Mouse (Mus musculus) stomach, postnatal 0 days (tissue): ENCODE measurements around the gene Xpa. TPM values are rescaled to one million over a fixed set of nuclear protein-coding genes. Genes with fewer than 3 reads are reported as not detected.

Experiments
- ATAC-seq: fragments of 200-750 bp; cut with Nextera tagmentation; 2 replicates; pipeline ENCODE4 v1.8.0; 2017; ENCODE audit not compliant: low FRiP score, low TSS enrichment
- DNase-seq: peaks from one replicate; pipeline ENCODE4 v3.0.0-alpha.2; 2016; ENCODE audit warnings: low spot score
- H3K27ac ChIP-seq: fragments of 300-500 bp; sonication (generic); replicated peaks from 2 replicates; pipeline ENCODE4 v1.5.1; 2014; ENCODE audit warnings: mild to moderate bottlenecking, control low read depth
- H3K27me3 ChIP-seq: fragments of 300-500 bp; sonication (generic); 2 replicates; pipeline ENCODE4 v1.6.1; 2014; ENCODE audit warnings: low read length; ENCODE audit not compliant: control insufficient read depth, insufficient read depth
- H3K36me3 ChIP-seq: fragments of 300-500 bp; sonication (generic); 2 replicates; pipeline ENCODE4 v1.6.1; 2014; ENCODE audit warnings: low read length, mixed read lengths; ENCODE audit not compliant: control insufficient read depth, insufficient read depth
- H3K4me1 ChIP-seq: fragments of 300-500 bp; sonication (generic); replicated peaks from 2 replicates; pipeline ENCODE4 v1.6.1; 2014; ENCODE audit warnings: antibody characterized with exemption; ENCODE audit not compliant: control insufficient read depth, insufficient read depth
- H3K4me2 ChIP-seq: fragments of 300-500 bp; sonication (generic); replicated peaks from 2 replicates; pipeline ENCODE4 v1.6.1; 2014; ENCODE audit warnings: low read depth, mild to moderate bottlenecking, control low read depth, moderate library complexity
- H3K4me3 ChIP-seq: fragments of 300-500 bp; sonication (generic); 2 replicates; pipeline ENCODE4 v1.5.1; 2014; ENCODE audit warnings: low read depth, low read length, control low read depth
- H3K9ac ChIP-seq: fragments of 300-500 bp; sonication (generic); 2 replicates; pipeline ENCODE4 v1.6.1; 2014; ENCODE audit warnings: mild to moderate bottlenecking, low read length, control low read depth, mixed read lengths
- H3K9me3 ChIP-seq: fragments of 300-500 bp; sonication (generic); 2 replicates; pipeline ENCODE4 v1.6.1; 2016; ENCODE audit warnings: low read length; ENCODE audit not compliant: control insufficient read depth
- CTCF ChIP-seq: IDR thresholded peaks from 2 replicates; pipeline ENCODE4 v1.5.1; 2016; ENCODE audit warnings: antibody characterized with exemption, low read depth, mild to moderate bottlenecking, moderate library complexity
- EP300 ChIP-seq: optimal IDR thresholded peaks from 2 replicates; pipeline ENCODE3; 2016; ENCODE audit warnings: antibody characterized with exemption
- WGBS: fragments of 180-500 bp; shearing (Covaris S2); extraction: QIAGEN DNeasy Blood & Tissue Kit; methylation state at CpG from one replicate; pipeline ENCODE4 v1.1.7; 2014; 5-methylcytosine and 5-hydroxymethylcytosine counted together
- polyA plus RNA-seq: library from polyadenylated mRNA; unstranded; fragments of >200 nt; fragmentation: Nextera tagmentation; extraction: Ambion mirVana; gene quantifications from 2 replicates; pipeline ENCODE4 v1.2.1, GENCODE M21; 2015

Xpa gene
- polyA plus RNA-seq, 1 experiment from 2014 or later: 24.5 TPM

DNA sequence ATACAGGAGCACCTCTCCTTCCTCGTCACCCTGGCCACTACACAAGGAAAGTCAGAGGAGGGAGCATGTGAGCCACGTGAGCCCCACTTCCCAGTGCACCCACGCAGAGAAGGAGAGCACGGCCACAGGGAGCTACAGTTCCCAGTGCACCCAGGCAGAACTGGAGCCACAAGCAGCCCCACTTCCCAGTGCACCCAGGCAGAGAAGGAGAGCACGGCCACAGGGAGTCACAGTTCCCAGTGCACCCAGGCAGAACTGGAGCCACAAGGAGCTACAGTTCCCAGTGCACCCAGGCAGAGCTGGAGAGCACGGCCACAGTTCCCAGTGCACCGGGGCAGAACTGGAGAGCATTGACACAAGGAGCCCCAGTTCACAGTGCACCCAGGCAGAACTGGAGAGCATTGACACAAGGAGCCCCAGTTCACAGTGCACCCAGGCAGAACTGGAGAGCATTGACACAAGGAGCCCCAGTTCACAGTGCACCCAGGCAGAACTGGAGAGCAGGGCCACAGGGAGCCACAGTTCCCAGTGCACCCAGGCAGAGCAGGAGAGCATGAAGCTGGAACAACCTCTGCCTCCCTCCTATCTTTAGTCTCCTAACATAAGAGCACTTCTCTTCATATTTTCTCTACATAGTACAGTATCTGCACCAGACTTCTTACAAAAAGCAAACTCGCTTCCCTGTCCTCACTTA, 66.7 kb downstream of the Xpa start:
- ATAC-seq: no peak
- H3K27ac ChIP-seq: no peak overlapping the region

DNA sequence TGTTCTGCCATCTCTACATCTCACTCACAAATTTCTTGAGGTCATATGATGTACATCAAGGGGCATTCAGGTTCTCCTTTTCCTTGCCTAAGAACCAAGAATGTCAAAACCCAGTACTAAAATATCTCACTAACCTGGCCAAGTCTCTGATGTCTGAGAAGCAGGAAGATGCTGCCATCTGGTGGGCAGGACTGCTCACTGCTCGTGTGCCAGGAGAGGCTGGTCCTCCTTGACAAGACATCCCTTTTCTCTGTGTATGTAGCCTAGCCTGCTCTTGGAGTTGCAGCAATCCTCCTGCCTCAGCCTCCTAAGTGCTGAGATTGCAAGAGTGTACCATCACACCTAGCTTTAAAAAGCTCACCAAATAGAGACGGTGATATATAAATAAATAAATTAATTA, 69.6 kb downstream of the Xpa start:
- Histone ChIP-seq H3K4me1 (no peaks in the 10 kb centered on the region), H3K4me3 (no peak overlapping the region), H3K4me2 (no peak overlapping the region), H3K9ac (no peak overlapping the region), H3K27me3 (no peaks in the 10 kb centered on the region), H3K27ac (no peak overlapping the region), H3K36me3 (peaks cover 26% of the 10 kb centered on the region), H3K9me3 (no peaks in the 10 kb centered on the region)
- peak; percentile 73 for DNase-seq
- peak; percentile 95 for TF ChIP-seq CTCF
- TF ChIP-seq EP300: no peak
- 49% methylated on average over 2 of the region's 2 CpGs for WGBS
- ATAC-seq: peak; percentile 50; the same call in 1 of the 2 replicates

More for the DNA sequence above, 66.7 kb downstream of the Xpa start:
- H3K36me3 ChIP-seq: peaks cover 21% of the 10 kb centered on the region
- H3K4me2 ChIP-seq: no peak overlapping the region
- WGBS: 91% methylated on average over 8 of the region's 8 CpGs
- DNase-seq: no peak
- no peaks in the 10 kb centered on the region for H3K4me1 ChIP-seq
- no peaks in the 10 kb centered on the region for H3K27me3 ChIP-seq
- no peaks in the 10 kb centered on the region for H3K9me3 ChIP-seq
- TF ChIP-seq CTCF (no peak), EP300 (no peak)
- H3K4me3 ChIP-seq: no peak overlapping the region
- H3K9ac ChIP-seq: no peak overlapping the region

DNA sequence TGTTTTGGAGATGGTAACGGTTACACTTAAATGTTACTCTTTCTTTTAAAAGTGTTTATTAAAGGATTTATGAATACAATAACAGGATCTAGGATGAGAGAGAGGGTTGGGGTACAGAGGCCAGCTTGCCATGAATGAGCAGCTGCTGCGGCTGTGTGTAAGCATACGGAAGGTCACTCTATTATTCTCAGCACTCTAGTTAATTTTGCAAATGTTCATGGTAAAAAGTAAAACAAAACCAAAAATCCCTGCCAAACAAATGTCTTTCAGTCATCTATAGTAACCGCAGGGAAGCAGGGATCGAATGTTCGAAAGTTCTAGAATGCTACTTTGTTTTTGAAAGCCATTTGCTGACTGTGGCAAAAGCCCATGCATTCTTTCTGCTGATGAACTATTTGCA, 72.8 kb downstream of the Xpa start:
- Histone ChIP-seq H3K36me3 (peaks cover 35% of the 10 kb centered on the region), H3K9me3 (no peaks in the 10 kb centered on the region), H3K27me3 (no peaks in the 10 kb centered on the region), H3K4me3 (no peak overlapping the region), H3K9ac (no peak overlapping the region), H3K4me1 (no peaks in the 10 kb centered on the region), H3K4me2 (no peak overlapping the region), H3K27ac (no peak overlapping the region)
- WGBS: 64% methylated on average over 6 of the region's 6 CpGs
- TF ChIP-seq CTCF (no peak), EP300 (no peak)
- DNase-seq (no peak), ATAC-seq (no peak)

DNA sequence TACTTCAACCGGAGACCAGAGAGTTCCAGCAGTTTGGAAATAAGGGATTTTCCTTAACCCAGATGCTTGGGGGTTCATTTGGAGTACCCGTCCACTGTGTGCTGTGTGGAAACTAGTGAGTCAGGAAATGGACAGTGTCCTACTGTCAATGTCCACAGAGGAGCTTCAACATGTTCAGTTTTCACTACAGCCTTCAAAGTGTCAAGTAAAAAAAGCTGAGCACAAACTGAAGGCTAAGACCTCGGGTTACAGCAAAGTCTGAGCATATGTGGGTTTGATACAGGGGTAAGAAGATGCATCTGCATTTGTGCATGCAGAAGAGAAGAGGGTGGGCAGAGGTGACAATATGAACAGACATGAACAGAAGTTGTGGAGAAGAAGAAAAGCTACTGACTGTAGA, 75.3 kb downstream of the Xpa start:
- H3K9me3 ChIP-seq: no peaks in the 10 kb centered on the region
- H3K27ac ChIP-seq: no peak overlapping the region
- no peak for TF ChIP-seq CTCF
- no peak for TF ChIP-seq EP300
- peaks cover 49% of the 10 kb centered on the region for H3K36me3 ChIP-seq
- no peaks in the 10 kb centered on the region for H3K4me1 ChIP-seq
- H3K9ac ChIP-seq: no peak overlapping the region
- DNase-seq (no peak), ATAC-seq (no peak)
- 81% methylated on average over 3 of the region's 3 CpGs for WGBS
- H3K4me3 ChIP-seq: no peak overlapping the region
- H3K4me2 ChIP-seq: no peak overlapping the region
- H3K27me3 ChIP-seq: no peaks in the 10 kb centered on the region

GRCm38 (mm10) chr4:46119514-46120094, 76.5 kb downstream of the Xpa start:
- H3K9ac ChIP-seq: no peak overlapping the region
- DNase-seq (no peak), ATAC-seq (no peak)
- no peaks in the 10 kb centered on the region for H3K9me3 ChIP-seq
- H3K27ac ChIP-seq: no peak overlapping the region
- H3K4me1 ChIP-seq: no peaks in the 10 kb centered on the region
- TF ChIP-seq EP300: no peak
- TF ChIP-seq CTCF: peak; percentile 12; the same call in 1 of the 2 replicates
- no peak overlapping the region for H3K4me3 ChIP-seq
- H3K27me3 ChIP-seq: no peaks in the 10 kb centered on the region
- WGBS: 91% methylated on average over 14 of the region's 14 CpGs
- H3K36me3 ChIP-seq: peaks cover 47% of the 10 kb centered on the region
- H3K4me2 ChIP-seq: no peak overlapping the region

GRCm38 (mm10) chr4:46117536-46117935, 78.6 kb downstream of the Xpa start:
- no peak for TF ChIP-seq CTCF
- no peak for TF ChIP-seq EP300
- H3K4me3 ChIP-seq: no peak overlapping the region
- DNase-seq (no peak), ATAC-seq (no peak)
- H3K9ac ChIP-seq: no peak overlapping the region
- no peaks in the 10 kb centered on the region for H3K9me3 ChIP-seq
- H3K4me1 ChIP-seq: no peaks in the 10 kb centered on the region
- no peaks in the 10 kb centered on the region for H3K27me3 ChIP-seq
- no peak overlapping the region for H3K27ac ChIP-seq
- 90% methylated on average over 4 of the region's 4 CpGs for WGBS
- no peak overlapping the region for H3K4me2 ChIP-seq
- H3K36me3 ChIP-seq: peaks cover 42% of the 10 kb centered on the region
